Mouse (Mus musculus) embryo, embryonic 11 days (tissue): Measurements from ENCODE around the gene Lrch1.

Experiments used
- DNase-seq: peaks from one replicate; pipeline ENCODE4 v3.0.0-alpha.2; 2015

Lrch1 gene

DNA sequence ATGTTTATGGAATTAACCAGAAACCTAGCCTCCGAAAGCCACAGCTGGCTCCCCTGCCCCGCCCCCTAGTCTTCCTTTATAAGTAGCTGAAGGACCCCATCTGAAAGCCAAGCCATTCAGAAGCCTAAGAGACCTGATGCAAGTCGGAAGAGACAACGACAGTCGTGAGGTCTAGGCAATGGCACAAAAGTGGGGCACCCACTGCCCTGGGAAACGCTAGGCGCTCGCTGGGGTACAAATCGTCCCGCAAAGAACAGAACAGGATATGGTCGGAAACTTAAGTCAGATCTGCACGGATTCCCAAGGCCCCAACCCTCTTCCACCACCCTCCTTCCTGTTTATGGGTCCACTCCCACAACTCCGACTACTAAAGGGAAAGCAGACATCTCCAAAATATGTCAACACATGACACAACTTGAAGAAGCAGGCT lies 1.3 kb downstream of the Lrch1 start:
- peak; percentile 39 for DNase-seq

DNA sequence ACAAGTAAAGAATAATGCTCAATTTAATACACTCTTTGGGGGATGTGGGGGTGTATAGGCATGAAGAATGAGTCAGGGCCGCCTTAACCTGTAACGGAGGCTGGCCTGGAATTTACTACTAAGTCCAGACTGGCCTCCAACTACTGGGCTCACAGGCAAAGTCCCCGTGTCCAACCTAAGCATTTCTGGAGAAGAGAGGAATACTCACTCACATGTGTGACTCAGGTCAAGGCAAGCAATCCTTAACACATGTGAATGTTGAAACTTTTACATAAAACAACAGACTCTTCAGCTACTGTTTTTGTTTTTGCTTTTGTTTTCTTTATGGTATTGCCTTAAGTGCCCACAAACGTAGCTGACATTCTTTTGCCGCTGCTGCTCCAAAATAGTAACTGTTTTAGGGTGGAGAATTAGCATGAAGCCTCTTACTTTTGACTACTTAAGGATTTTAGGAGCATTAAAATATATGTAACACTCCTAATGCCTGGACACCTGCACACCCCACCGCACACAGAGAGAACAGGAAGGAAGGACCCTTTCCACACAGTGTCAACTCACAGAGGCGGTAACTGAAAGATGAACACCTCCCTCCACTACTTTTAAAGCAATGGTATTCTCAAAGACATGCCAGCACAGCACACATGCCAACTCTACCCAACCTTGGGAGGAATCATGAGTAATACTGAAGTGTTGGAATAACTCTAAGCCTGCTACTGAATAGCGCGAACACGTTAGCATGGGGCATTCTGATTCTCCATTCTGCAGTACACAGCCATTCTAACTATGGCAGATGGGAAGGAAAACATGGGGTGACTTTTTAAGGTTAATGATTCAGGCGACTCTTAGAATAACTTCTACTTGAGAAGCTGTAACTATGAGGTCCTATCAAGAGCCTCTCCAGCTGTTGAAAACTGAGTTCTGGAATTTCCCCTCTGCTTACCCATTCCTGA lies 2.1 kb downstream of the Lrch1 start:
- DNase-seq, result no peak

DNA sequence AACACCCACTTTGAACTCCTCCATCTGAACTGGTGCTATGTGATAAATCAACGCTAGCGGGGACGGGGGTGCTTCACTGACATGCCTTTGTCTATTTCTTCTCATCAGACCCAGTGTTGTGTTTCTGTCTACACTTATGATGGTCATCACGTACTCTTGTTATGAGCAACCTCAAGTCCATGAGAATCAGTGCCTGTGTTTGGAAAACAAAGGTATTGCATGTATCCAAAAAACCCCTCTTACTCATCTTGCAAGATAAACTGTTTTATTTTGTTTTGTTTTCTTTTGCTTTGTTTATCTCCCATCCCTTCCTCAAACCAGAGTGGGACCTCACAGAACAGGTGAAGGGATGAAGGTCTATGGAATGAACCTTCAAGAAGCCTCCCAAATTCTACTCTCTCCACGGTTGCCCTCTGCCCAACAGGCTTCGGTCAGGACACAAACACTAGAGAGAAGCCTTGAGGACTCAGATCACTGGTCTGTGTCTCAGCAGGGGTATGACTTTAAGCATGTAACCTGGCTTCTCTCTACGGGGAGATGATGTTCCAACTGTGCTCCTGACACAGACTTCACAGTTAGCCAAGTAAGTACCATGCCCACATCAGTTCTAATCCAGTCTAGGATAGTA lies 3.4 kb downstream of the Lrch1 start:
- no peak for DNase-seq

DNA sequence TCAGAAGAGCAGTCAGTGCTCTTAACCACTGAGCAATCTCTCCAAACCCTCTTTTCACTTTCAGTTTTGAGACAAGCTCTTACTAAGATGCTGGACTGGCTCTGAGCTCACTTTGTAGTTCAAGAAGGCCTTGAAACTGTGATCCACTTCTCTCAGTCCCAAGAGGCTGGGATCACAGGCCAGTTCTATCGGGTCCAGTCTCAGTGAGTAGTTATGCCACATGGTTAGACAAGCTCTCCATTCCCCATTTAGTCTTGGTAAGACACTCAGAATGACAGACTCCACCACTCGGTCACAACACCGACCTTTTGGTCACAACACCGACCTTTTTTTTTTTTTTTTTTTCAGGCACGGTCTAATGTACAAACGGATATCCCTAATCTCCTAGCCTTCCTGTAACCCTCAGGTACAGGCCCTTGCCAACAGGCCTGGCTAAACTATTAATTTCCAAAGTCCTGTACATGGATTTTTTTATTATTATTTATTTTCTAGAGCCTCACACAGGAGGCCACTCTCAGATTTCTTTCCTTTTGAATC lies 4.0 kb downstream of the Lrch1 start:
- DNase-seq, result no peak

DNA sequence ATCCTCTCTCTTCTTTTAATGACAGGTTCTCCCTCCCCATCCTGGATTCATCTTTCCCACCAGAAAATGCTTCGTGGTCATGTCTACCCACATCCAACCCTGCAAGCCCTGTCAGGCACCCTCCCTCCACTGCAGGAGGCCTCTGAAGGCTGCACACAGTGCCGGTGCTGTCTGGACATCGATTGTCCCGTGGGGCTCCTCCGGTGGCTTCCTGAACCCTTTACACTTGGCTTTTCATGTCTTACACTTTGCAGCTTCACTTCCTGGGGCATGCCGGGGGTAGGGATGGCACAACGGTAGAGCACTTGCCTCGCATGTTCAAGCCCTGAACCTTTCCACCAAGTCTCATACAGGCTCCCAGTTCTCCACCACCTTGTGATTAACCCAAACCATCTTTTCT lies 4.7 kb downstream of the Lrch1 start:
- no peak for DNase-seq

DNA sequence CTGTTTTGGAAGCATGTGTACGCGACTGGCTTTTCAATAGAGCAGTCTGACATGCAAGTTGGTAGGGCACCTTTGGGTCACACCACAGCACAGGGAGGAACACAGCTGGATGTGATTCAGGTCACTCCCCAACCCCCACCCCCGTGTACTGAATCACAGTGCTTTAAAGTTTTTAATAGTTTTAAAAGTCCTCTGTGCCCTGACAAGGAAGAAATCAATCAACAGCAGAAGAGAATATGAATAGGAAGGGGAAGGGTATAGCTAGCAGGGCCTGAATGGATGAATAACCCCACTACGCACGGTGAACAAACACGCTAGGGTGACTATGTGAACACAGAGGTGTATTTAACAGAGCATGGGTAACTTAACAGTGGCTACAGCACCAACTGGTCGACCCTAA lies 6.1 kb downstream of the Lrch1 start:
- DNase-seq, result no peak

DNA sequence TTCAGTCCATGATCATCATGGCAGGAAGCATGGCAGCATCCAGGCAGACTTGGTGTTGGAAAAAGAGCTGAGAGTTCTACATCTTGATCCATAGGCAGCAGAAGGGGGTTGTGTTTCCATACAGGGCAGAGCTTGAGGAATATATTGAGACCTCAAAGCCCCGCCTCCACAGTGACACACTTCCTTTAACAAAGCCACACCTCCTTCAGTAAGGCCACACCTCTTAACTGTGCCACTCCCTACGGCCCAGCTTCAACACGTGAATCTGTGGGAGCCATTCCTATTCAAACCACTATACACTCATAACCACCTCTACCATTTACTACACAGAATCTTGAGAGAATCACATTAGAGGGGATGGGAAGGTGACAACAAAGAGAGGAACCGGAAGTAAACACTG lies 6.9 kb downstream of the Lrch1 start:
- DNase-seq, result no peak

DNA sequence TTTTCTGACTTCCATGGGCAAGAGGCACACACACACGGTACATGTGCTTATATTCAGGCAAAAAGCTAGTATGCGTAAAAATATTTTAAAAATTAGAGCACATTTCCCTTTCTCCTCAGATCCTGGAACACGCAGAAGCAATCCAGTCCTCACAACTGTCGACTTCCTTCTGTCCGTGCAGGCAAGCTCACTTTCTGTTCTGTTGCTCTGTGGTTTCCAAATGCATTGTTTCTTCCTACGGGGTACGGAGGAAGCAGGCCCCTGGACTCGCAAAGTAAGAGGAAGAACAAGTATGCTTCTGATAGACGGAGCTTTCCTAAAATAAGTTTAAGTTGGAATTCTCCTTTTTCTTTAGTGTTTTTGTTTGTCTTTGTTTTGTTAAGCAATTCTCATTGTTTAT lies 8.3 kb downstream of the Lrch1 start:
- DNase-seq, result no peak

DNA sequence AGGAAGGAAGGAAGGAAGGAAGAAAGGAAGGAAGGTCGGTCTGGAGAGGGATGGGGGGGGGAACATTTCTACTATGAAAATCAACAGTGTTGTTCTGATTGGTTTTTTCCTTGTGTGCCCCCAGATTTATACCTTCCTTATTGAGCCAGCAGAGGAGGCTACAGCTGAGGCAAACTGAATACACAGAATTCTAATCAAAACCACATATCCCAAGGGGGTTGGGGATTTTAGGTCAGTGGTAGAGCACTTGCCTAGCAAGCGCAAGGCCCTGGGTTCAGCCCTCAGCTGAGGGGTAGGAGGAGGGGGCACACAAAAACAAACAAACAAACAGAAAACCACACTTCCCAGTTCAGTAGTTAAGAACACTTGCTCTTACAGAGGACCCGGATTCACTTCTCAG lies 8.8 kb downstream of the Lrch1 start:
- DNase-seq, result no peak

DNA sequence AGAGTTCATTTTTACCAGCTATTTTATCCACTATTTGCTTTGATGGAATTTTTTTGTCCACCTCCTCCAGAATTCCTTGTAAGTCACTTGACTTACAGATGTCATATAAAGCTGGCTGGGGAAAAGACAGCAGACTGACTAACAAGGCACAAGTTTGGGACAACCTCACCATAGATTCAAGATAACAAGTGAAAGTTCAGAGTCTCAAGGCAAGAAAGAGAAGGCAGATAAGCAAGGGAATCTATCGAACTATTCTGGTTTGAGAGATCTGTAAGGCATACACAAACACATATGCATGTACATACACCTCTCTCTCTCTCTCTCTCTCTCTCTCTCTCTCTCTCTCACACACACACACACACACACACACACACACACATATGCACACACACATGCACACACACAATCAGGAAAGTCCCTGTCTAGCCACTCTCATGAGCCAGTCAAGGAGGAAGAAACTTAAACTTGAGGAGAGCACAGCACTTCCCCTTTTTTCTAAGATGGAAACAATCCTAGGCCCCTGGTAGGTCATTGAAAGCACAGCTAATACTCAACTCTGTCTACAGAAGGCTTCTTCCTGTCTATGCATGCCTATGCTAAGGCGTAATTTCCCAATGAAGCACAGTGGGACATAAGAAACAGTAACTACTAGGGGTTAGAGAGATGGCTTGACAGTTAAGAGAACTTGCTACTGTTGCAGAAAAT lies 11.0 kb downstream of the Lrch1 start:
- DNase-seq, result no peak

DNA sequence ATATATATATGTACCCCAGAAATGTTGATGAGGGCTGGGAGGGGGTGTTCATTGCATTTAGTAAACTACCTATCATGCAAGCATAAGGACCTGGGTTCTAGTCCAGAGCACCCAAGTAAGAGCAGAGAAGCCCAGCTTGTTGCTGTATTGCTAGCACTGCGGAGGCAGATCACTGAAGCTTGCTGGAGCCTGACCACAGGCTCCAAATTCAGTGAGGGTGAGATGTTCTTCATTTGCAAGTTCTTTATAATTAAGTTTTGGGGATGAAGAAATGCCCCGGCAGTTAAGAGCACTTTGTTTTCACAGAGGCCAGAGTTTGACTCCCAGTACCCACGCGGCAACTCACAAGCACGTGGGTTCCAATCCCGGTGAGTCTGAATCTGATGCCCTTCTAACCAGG lies 12.6 kb downstream of the Lrch1 start:
- no peak for DNase-seq

DNA sequence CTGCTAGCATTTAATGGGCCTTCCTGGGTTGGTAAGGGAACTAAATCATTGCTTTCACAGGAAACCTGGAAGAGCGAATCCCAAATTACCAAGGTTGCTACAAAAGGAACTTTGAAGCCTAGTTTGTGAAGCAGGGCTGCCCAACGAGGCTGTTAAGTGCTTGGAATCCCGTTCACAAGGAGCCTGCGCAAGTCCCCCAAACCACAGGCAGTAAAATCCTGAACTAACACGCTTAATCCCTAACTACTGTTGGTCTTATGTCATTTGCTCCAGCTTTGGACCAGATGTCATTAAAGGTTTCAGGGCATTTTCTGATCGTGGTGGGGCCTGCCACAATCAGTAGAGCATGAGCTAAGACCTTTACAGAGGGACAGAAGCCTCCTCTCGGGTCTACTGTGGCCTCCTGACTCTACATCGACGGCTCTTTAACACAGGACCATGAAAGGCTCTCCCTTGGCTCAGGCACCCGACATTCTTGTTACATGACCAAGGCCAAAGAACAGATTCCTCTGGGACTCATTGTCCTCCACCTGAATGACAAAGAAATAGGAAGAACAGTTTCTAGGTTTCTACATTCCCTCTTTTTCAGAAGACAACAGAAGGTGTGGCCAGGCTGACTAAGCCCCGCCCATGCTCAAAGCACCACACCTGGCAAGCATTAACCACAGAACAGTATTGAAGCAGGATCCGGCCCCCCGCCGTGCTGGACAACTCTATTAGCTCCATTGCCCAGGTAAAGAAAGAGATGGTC lies 13.5 kb downstream of the Lrch1 start:
- no peak for DNase-seq

DNA sequence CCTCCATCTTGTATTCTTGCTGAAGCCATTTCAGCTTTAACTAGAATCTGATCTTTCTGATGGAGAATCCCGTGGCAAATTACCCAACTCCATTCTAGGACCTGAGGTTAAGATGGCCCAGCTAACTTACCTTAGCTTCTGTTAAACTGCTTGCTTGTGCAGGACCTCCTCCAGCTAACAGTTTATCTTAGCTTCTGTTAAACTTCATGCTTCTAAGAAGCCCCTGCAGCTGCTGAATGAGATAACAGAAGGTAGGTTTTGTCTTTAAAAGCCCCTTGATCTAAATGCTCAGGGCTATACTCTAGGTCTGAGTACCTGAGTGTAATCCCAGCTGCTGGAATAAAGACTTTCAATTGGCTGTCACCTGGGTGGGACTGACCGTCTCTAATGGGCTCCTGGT lies 17.9 kb downstream of the Lrch1 start:
- no peak for DNase-seq

DNA sequence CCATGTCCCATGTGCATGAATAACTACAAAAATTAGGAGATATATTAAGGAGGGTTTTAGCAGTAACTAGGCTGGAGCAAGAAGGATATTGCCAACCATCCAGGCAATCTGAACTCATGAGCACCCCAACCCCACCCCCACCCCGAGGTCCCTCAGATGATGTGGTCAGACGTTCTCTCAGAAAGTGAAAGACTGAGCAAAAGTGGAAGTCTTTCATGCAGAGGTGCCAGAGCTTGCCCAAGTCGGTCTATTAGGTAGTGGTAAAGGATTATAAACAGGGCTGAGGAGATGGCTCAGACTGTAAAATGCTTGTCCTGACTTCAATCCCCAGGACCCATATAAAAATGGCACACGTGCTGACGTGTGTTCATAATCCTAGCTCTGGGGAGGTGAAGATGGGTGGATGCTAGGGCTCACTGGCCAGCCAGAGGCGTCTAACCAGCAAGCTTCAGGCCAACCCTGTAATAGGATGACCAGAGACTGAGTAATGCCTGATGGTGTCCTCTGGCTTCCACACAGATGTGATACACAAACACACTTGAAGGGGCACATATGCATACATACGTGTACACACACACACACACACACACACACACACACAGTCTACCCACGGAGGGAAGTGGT lies 18.8 kb downstream of the Lrch1 start:
- no peak for DNase-seq

DNA sequence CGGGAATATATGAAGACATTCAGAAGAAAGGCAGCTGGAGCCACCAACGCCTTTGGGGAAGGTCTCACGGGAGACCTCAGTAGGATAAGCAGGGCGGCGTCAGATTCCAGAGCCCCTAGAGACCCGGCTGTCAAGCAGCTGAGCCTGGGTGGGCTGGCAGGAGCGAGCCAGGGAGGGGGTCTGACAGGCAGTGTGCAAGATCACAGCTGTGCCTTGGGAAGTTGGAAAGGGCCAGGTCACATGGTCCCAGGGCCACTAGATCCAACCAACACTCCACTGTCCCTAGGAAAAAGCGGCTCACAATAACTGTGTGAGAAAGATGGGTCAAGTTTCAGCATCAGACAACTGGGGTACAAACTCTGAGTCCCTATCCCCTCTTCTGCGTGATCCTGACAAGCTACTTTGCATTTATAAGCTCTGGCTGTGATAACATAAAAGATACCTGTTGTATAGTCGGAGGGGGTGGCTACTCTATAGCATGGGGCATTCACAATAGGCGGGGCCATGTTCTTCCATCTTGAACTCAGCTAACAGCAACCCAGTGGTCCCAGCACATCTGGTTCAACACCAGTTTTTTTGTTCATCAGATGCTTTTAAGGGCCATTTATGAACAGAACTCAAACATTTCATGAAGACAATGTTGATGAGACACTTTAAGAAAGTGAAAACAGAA lies 20.6 kb downstream of the Lrch1 start:
- peak; percentile 49 for DNase-seq

DNA sequence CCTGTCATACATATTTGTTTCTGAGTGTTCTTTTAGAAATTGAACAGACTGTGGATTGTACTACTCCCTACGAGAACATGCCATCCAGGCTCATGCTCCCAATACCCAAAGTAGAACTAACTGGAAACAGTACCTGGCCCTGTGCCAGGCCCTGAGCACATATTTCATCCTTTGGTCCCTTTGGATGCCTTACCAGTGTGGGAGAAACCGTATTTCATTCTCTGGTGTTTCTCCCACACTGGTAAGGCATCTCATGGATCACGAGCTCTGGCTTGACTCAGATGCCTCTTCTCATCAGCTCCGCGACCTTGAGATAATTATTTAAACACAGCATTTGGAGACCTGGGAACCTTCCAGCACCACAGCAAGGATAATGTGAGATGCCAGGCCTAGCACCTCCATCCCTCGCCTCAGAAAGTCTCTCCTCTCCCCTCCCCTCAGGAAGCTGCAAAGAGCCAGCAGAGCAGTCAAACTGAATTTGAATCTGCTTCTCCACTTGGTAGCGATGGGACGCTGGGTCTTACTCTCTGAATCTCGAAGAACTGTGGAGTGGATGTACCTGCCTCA lies 21.6 kb downstream of the Lrch1 start:
- DNase-seq, result no peak

DNA sequence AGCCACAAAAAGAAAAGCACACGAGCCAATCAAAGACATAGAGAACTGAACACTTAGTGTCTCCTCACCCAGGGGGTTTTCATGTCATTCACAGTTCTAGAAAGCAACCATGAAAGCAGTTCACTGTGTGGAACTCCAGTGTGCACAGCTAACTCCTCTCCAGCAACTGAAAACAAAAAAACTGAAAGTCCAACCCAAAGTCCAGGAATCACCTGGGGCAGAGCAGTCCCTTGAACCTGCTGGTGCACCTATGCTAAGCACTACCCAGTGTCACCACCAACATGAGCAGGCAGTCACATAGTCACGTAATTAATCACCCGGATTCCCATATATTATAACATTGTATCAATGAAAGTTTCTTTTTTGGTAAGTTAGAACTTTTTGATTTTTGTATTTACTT lies 23.2 kb downstream of the Lrch1 start:
- no peak for DNase-seq

DNA sequence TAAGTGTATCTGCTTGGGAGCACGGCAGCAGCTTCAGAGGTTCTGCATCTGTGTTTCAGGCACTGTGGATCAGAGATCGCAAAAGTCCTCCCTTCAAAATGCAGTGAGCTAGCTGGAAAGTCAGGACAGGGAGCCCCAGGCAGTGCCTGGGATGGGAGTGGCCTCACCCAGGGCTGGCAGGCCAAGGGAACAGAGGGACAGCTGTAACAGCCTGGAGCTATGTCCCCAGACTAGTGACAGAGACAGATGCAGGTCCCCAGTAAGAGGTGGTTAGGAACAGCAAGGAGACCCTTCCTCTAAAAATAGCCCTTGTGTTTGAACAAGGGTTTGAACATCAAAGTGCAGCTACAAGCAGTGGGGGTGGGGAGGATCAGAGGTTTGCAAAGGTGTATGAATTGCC lies 23.6 kb downstream of the Lrch1 start:
- DNase-seq, result no peak

DNA sequence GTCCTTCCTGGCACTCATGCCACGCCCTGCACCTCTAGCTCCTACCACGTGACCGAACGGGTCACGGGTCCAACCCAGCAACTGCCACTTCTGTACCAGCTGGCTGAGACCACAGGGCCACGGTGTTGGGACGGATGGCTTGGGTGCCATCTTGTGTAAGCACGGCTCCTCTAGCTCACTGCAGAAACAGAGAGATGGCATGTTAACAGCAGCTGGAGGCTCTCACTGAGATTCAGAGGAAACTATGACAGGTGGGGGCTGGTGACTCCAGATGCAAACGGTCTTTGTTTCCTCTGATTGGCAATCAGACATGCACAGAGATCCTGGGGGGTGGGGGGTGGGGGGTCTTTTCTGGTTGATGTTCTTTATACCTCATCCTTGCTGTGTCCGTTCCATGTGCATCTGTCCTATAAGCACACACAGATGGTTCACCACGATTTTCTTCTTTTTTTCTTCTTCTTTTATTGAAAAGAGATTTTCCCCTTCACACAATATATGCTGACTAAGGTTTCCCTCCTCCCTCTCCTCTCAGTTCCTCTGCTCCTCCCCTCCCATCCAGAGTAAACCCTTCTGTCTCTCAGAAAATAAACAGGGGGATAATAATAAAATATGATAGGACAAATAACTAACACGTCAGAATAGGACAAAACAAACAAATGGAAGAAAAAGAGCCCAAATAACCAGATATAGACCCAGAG lies 25.5 kb downstream of the Lrch1 start:
- no peak for DNase-seq

DNA sequence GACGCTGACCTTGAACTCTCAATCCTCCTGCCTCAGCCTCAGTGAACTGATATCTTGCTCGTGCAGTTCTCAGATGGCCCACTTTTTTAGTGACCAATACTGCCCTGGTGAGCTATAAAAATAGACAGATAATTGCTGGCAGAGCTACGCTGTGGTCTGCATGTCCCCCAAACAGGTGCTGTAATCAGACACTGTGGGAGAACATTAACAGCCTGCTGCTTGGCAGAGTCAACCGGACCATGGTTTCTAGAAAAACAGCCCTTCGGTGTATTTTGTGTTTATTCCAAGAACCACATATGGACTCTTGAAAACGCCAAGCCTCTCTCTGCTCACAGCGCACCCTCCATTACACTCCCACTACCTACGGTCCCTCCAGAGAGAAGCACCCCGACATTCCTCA lies 26.2 kb downstream of the Lrch1 start:
- no peak for DNase-seq

DNA sequence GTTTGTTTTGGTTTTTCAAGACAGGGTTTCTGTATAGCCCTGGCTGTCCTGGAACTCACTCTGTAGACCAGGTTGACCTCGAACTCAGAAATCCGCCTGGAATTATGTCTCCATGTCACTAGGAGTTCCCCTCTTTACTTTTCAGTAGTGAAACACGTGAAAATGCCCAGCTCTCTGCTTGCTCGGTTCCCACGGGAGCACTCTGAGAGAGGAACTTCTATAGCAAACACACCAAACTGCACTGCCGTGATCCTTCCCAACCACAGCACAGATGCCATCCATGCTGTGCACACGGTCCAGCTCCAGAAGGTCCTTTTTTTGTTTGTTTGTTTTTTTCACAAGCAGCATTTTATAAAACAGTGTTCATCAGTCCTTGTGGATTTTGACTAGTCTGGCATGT lies 28.5 kb downstream of the Lrch1 start:
- no peak for DNase-seq
